Comparison of ENCODE assay signal across 23 mouse cellular contexts in genomic region chr1:179207180-179207741, GRCm38 (mm10).
DNase-seq lines count a peak whose midpoint lies in the region; ATAC-seq and TF ChIP-seq lines count a peak whose summit lies in the region.
"Had no signal": no experiment of that assay in that cellular context is flagged by ENCODE, and none has a peak within 500 bp of the region (broad histone marks: within the 10 kb centered on the region; RNA-seq: fewer than 3 reads in every experiment).

No protein-coding gene starts in this region.

- no peaks in the 10 kb centered on the region for H3K9me3 ChIP-seq in kidney, embryonic 14.5 days (ENCODE audit: control insufficient read depth, low read length)
- H3K9me3 ChIP-seq in neural tube, embryonic 13.5 days: no peaks in the 10 kb centered on the region
- H3K9me3 ChIP-seq in neural tube, embryonic 15.5 days (replicated peaks): no peaks in the 10 kb centered on the region
- no peaks in the 10 kb centered on the region for H3K9me3 ChIP-seq in limb, embryonic 10.5 days (replicated peaks)
- H3K9me3 ChIP-seq in limb, embryonic 14.5 days (ENCODE audit: control insufficient read depth, low read length): no peaks in the 10 kb centered on the region
- no peaks in the 10 kb centered on the region for H3K9me3 ChIP-seq in forebrain, embryonic 15.5 days
- H3K9me3 ChIP-seq: embryonic facial prominence, embryonic 13.5 days; forebrain, embryonic 12.5 days; heart, embryonic 15.5 days; hindbrain, embryonic 10.5 days had no signal

- DNase-seq in kidney, postnatal 4 days: no peak
- DNase-seq in limb, embryonic 10.5 days (ENCODE audit: low spot score): peak; percentile 44
- DNase-seq in limb, embryonic 14.5 days (ENCODE audit: low spot score): no peak
- no peak for DNase-seq in left cerebral cortex, postnatal 25 days (ENCODE audit: low spot score in 2 of 2)
- DNase-seq: adrenal gland, adult 8-10 months; adrenal gland, postnatal 36 days; cerebellum, adult 2 months; cerebellum, postnatal 10 days; embryo, embryonic 11 days; forebrain, postnatal 0 days; gastrocnemius, postnatal 25 days; heart, postnatal 14 days had no signal

- no peak overlapping the region for H3K9ac ChIP-seq in kidney, embryonic 14.5 days (ENCODE audit: low read depth, low read length)
- H3K9ac ChIP-seq in neural tube, embryonic 13.5 days: no peak overlapping the region
- no peak overlapping the region for H3K9ac ChIP-seq in neural tube, embryonic 15.5 days (replicated peaks)
- no peak overlapping the region for H3K9ac ChIP-seq in limb, embryonic 14.5 days (ENCODE audit: low read depth, low read length, severe bottlenecking)
- no peak overlapping the region for H3K9ac ChIP-seq in forebrain, embryonic 15.5 days (replicated peaks)
- H3K9ac ChIP-seq: embryonic facial prominence, embryonic 13.5 days; forebrain, embryonic 12.5 days; forebrain, postnatal 0 days; heart, embryonic 15.5 days; hindbrain, embryonic 14.5 days had no signal

- H3K36me3 ChIP-seq in kidney, embryonic 14.5 days (ENCODE audit: control insufficient read depth, insufficient read depth, low read length): no peaks in the 10 kb centered on the region
- H3K36me3 ChIP-seq in neural tube, embryonic 13.5 days: no peaks in the 10 kb centered on the region
- no peaks in the 10 kb centered on the region for H3K36me3 ChIP-seq in neural tube, embryonic 15.5 days
- H3K36me3 ChIP-seq in limb, embryonic 10.5 days: no peaks in the 10 kb centered on the region
- no peaks in the 10 kb centered on the region for H3K36me3 ChIP-seq in limb, embryonic 14.5 days (ENCODE audit: control insufficient read depth, insufficient read depth, low read length)
- H3K36me3 ChIP-seq in forebrain, embryonic 15.5 days: no peaks in the 10 kb centered on the region
- H3K36me3 ChIP-seq: embryonic facial prominence, embryonic 13.5 days; forebrain, embryonic 12.5 days; heart, embryonic 15.5 days; hindbrain, embryonic 10.5 days had no signal

- WGBS in kidney, embryonic 14.5 days: 16% methylated on average over 9 of the region's 9 CpGs
- WGBS in neural tube, embryonic 13.5 days: 46% methylated on average over 9 of the region's 9 CpGs
- WGBS in neural tube, embryonic 15.5 days: 47% methylated on average over 9 of the region's 9 CpGs
- 33% methylated on average over 9 of the region's 9 CpGs for WGBS in limb, embryonic 10.5 days
- 26% methylated on average over 9 of the region's 9 CpGs for WGBS in limb, embryonic 14.5 days
- 89% methylated on average over 9 of the region's 9 CpGs for WGBS in forebrain, embryonic 15.5 days

- H3K27ac ChIP-seq in kidney, embryonic 14.5 days (ENCODE audit: low read depth, low read length): 0 out of 2 replicates have a peak overlapping the region, but pooled peaks have one; percentile 38
- H3K27ac ChIP-seq in neural tube, embryonic 13.5 days (replicated peaks): peak overlapping the region; percentile 23; the same call in 1 of the 2 replicates
- H3K27ac ChIP-seq in neural tube, embryonic 15.5 days (replicated peaks): no peak overlapping the region
- peak overlapping the region; percentile 67 for H3K27ac ChIP-seq in limb, embryonic 10.5 days
- no peak overlapping the region for H3K27ac ChIP-seq in limb, embryonic 14.5 days (replicated peaks; ENCODE audit: low read depth, low read length)
- no peak overlapping the region for H3K27ac ChIP-seq in forebrain, embryonic 15.5 days (replicated peaks)
- H3K27ac ChIP-seq: embryonic facial prominence, embryonic 13.5 days; forebrain, embryonic 12.5 days; heart, embryonic 15.5 days; hindbrain, embryonic 10.5 days; hindbrain, embryonic 14.5 days had no signal

- H3K27me3 ChIP-seq in kidney, embryonic 14.5 days (ENCODE audit: control insufficient read depth, insufficient read depth, low read length): no peaks in the 10 kb centered on the region
- H3K27me3 ChIP-seq in neural tube, embryonic 13.5 days: no peaks in the 10 kb centered on the region
- no peaks in the 10 kb centered on the region for H3K27me3 ChIP-seq in neural tube, embryonic 15.5 days (replicated peaks)
- H3K27me3 ChIP-seq in limb, embryonic 10.5 days (ENCODE audit: low read depth, poor library complexity, severe bottlenecking): 0 out of 2 replicates have a peak, but pooled peaks cover 8% of the 10 kb centered on the region
- no peaks in the 10 kb centered on the region for H3K27me3 ChIP-seq in limb, embryonic 14.5 days (ENCODE audit: control insufficient read depth, insufficient read depth, low read length)
- no peaks in the 10 kb centered on the region for H3K27me3 ChIP-seq in forebrain, embryonic 15.5 days
- H3K27me3 ChIP-seq: CH12.LX; embryonic facial prominence, embryonic 13.5 days; forebrain, embryonic 12.5 days; heart, embryonic 15.5 days had no signal

- H3K4me1 ChIP-seq in kidney, embryonic 14.5 days (ENCODE audit: control insufficient read depth, insufficient read depth, low read length): peaks cover 25% of the 10 kb centered on the region
- H3K4me1 ChIP-seq in neural tube, embryonic 13.5 days (replicated peaks): peaks cover 22% of the 10 kb centered on the region
- peaks cover 17% of the 10 kb centered on the region for H3K4me1 ChIP-seq in neural tube, embryonic 15.5 days
- H3K4me1 ChIP-seq in limb, embryonic 10.5 days: peaks cover 66% of the 10 kb centered on the region
- peaks cover 7% of the 10 kb centered on the region for H3K4me1 ChIP-seq in limb, embryonic 14.5 days (ENCODE audit: control insufficient read depth, insufficient read depth, low read length)
- peaks cover 3% of the 10 kb centered on the region; the same call in 1 of the 2 replicates for H3K4me1 ChIP-seq in forebrain, embryonic 15.5 days
- H3K4me1 ChIP-seq: heart, embryonic 15.5 days had no signal

- intact Hi-C loops in left cerebral cortex, postnatal 25 days (cut with DNase I): no loop called here

- TF ChIP-seq POLR2A in limb, embryonic 14.5 days (IDR thresholded peaks at IDR 0.05; ENCODE audit: borderline replicate concordance, extremely low read depth, insufficient read depth, insufficient read length): no peak

- peak; percentile 93 for ATAC-seq in kidney, embryonic 14.5 days (ENCODE audit: low FRiP score, low TSS enrichment)
- ATAC-seq in neural tube, embryonic 13.5 days (ENCODE audit: low read depth): peak; percentile 40; the same call in 1 of the 2 replicates
- no peak; the same call in 1 of the 2 replicates for ATAC-seq in neural tube, embryonic 15.5 days (ENCODE audit: low FRiP score)
- ATAC-seq in limb, embryonic 14.5 days (ENCODE audit: low FRiP score, low read depth): peak; percentile 67; the same call in 1 of the 2 replicates
- ATAC-seq in forebrain, embryonic 15.5 days (replicated peaks): no peak
- ATAC-seq: forebrain, postnatal 0 days had no signal

- H3K4me3 ChIP-seq in kidney, embryonic 14.5 days (ENCODE audit: low read length): no peak overlapping the region
- no peak overlapping the region for H3K4me3 ChIP-seq in neural tube, embryonic 13.5 days
- H3K4me3 ChIP-seq in neural tube, embryonic 15.5 days (replicated peaks): no peak overlapping the region
- H3K4me3 ChIP-seq in limb, embryonic 10.5 days: no peak overlapping the region
- no peak overlapping the region for H3K4me3 ChIP-seq in limb, embryonic 14.5 days (replicated peaks; ENCODE audit: low read length)
- H3K4me3 ChIP-seq in forebrain, embryonic 15.5 days: no peak overlapping the region
- H3K4me3 ChIP-seq: embryonic facial prominence, embryonic 13.5 days; forebrain, embryonic 12.5 days; heart, embryonic 15.5 days; hindbrain, embryonic 10.5 days had no signal

- no peak overlapping the region for H3K4me2 ChIP-seq in kidney, embryonic 14.5 days (replicated peaks; ENCODE audit: low read depth, low read length)
- H3K4me2 ChIP-seq in neural tube, embryonic 13.5 days: no peak overlapping the region
- H3K4me2 ChIP-seq in neural tube, embryonic 15.5 days: no peak overlapping the region
- H3K4me2 ChIP-seq in limb, embryonic 14.5 days (replicated peaks; ENCODE audit: low read depth, low read length, severe bottlenecking): no peak overlapping the region
- no peak overlapping the region for H3K4me2 ChIP-seq in forebrain, embryonic 15.5 days (replicated peaks)
- H3K4me2 ChIP-seq: embryonic facial prominence, embryonic 13.5 days; forebrain, embryonic 12.5 days; heart, embryonic 11.5 days; heart, embryonic 15.5 days; hindbrain, embryonic 14.5 days had no signal

Comparison
In these comparisons a context has a peak if more than half of its experiments do, and no peak if none do; other contexts are left out.
1. ATAC-seq: peak in kidney, embryonic 14.5 days (single experiment), neural tube, embryonic 13.5 days (single experiment) and limb, embryonic 14.5 days (single experiment); none in neural tube, embryonic 15.5 days (single experiment) and forebrain, embryonic 15.5 days (single experiment).
2. H3K27ac ChIP-seq: peak in kidney, embryonic 14.5 days (single experiment), neural tube, embryonic 13.5 days (single experiment) and limb, embryonic 10.5 days (single experiment); none in neural tube, embryonic 15.5 days (single experiment), limb, embryonic 14.5 days (single experiment) and forebrain, embryonic 15.5 days (single experiment).